Mouse (Mus musculus) hindbrain, postnatal 0 days (tissue): ENCODE results near the gene Gls2. TPM values are rescaled to one million over a fixed set of nuclear protein-coding genes. Genes with fewer than 3 reads are reported as not detected.

ENCODE experiments used
- ATAC-seq: fragments of 200-750 bp; cut with Nextera tagmentation; 2 replicates; pipeline ENCODE4 v1.8.0; 2017; ENCODE audit warnings: mild to moderate bottlenecking, moderate TSS enrichment, moderate library complexity
- DNase-seq: peaks from one replicate; pipeline ENCODE4 v3.0.0-alpha.2; 2015; ENCODE audit warnings: low spot score
- H3K27ac ChIP-seq: fragments of 300-500 bp; sonication (generic); 2 replicates; pipeline ENCODE4 v1.5.1; 2014; ENCODE audit warnings: mild to moderate bottlenecking
- H3K27me3 ChIP-seq: fragments of 300-500 bp; sonication (generic); 2 replicates; pipeline ENCODE4 v1.6.1; 2014; ENCODE audit warnings: low read length, mixed read lengths; ENCODE audit not compliant: insufficient read depth
- H3K36me3 ChIP-seq: fragments of 300-500 bp; sonication (generic); 2 replicates; pipeline ENCODE4 v1.6.1; 2014; ENCODE audit warnings: low read length, mixed read lengths; ENCODE audit not compliant: insufficient read depth
- H3K4me1 ChIP-seq: fragments of 300-500 bp; sonication (generic); 2 replicates; pipeline ENCODE4 v1.6.1; 2014; ENCODE audit warnings: antibody characterized with exemption, low read length, mixed read lengths; ENCODE audit not compliant: insufficient read depth
- H3K4me2 ChIP-seq: fragments of 300-500 bp; sonication (generic); 2 replicates; pipeline ENCODE4 v1.6.1; 2014; ENCODE audit warnings: low read depth, mild to moderate bottlenecking, low read length, moderate library complexity, mixed read lengths
- H3K4me3 ChIP-seq: fragments of 300-500 bp; sonication (generic); 2 replicates; pipeline ENCODE4 v1.5.1; 2014; ENCODE audit warnings: low read length
- H3K9ac ChIP-seq: fragments of 300-500 bp; sonication (generic); replicated peaks from 2 replicates; pipeline ENCODE4 v1.6.1; 2014; ENCODE audit warnings: mild to moderate bottlenecking, low read length, moderate library complexity, mixed read lengths
- H3K9me3 ChIP-seq: fragments of 300-500 bp; sonication (generic); 2 replicates; pipeline ENCODE4 v1.6.1; 2016; ENCODE audit warnings: low read length, mixed read lengths
- CTCF ChIP-seq: IDR thresholded peaks from 2 replicates; pipeline ENCODE4 v1.5.1; 2016; ENCODE audit warnings: antibody characterized with exemption, control low read depth, low read depth
- WGBS: fragments of 180-500 bp; shearing (Covaris S2); extraction: QIAGEN DNeasy Blood & Tissue Kit; methylation state at CpG from one replicate; pipeline ENCODE4 v1.1.7; 2014; 5-methylcytosine and 5-hydroxymethylcytosine counted together
- polyA plus RNA-seq: library from polyadenylated mRNA; unstranded; fragments of >200 nt; fragmentation: Nextera tagmentation; extraction: Ambion mirVana; gene quantifications from 2 replicates; pipeline ENCODE4 v1.2.1, GENCODE M21; 2015
- total RNA-seq: library from RNA; depleted of rRNA; stranded (reverse); fragments of >200 nt; gene quantifications from 2 replicates; pipeline ENCODE4 v1.2.3, GENCODE M21; 2014

Gls2 gene
- total and polyA plus RNA-seq, 2 experiments from 2014 or later: 1.7 to 1.9 TPM

DNA sequence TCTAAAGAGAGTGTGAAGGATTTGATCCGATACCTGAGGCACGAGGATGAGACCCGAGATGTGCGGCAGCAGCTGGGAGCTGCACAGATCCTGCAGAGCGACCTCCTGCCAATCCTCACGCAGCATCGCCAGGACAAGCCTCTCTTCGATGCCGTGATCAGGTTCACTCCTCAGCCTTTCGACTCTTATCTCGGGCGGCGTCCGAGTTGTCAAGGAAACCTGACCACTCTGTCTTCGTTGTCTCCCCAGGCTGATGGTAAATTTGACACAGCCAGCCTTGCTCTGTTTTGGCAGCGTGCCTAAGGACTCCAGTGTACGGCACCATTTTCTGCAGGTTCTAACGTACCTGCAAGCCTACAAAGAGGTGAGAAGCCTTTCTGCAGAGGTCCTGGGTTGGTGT is 45.9 kb downstream of the Gls2 start:
- no peak for DNase-seq
- TF ChIP-seq CTCF: no peak
- no peaks in the 10 kb centered on the region for H3K4me1 ChIP-seq
- WGBS: 91% methylated on average over 18 of the region's 18 CpGs
- no peak overlapping the region for H3K4me3 ChIP-seq
- no peaks in the 10 kb centered on the region for H3K27me3 ChIP-seq
- no peak overlapping the region for H3K9ac ChIP-seq
- peaks cover 19% of the 10 kb centered on the region for H3K36me3 ChIP-seq
- ATAC-seq: no peak
- H3K4me2 ChIP-seq: no peak overlapping the region
- H3K9me3 ChIP-seq: no peaks in the 10 kb centered on the region
- H3K27ac ChIP-seq: no peak overlapping the region

GRCm38 (mm10) chr10:128243252-128243651 is 49.0 kb downstream of the Gls2 start:
- WGBS: 95% methylated on average over 8 of the region's 8 CpGs
- Histone ChIP-seq H3K4me2 (no peak overlapping the region), H3K4me1 (no peaks in the 10 kb centered on the region), H3K36me3 (peaks cover 19% of the 10 kb centered on the region), H3K27ac (no peak overlapping the region), H3K9me3 (no peaks in the 10 kb centered on the region), H3K9ac (no peak overlapping the region), H3K27me3 (no peaks in the 10 kb centered on the region), H3K4me3 (no peak overlapping the region)
- TF ChIP-seq CTCF: no peak
- no peak for ATAC-seq
- no peak for DNase-seq

- 96% methylated on average over 15 of the region's 15 CpGs for WGBS
- Histone ChIP-seq H3K27me3 (no peaks in the 10 kb centered on the region), H3K9ac (no peak overlapping the region), H3K4me2 (no peak overlapping the region), H3K4me1 (no peaks in the 10 kb centered on the region), H3K27ac (no peak overlapping the region), H3K36me3 (peaks cover 19% of the 10 kb centered on the region), H3K9me3 (no peaks in the 10 kb centered on the region), H3K4me3 (no peak overlapping the region)
- TF ChIP-seq CTCF: no peak
- no peak for ATAC-seq
- DNase-seq: no peak
Observed at GRCm38 (mm10) chr10:128244121-128244520, 49.9 kb downstream of the Gls2 start.

GRCm38 (mm10) chr10:128247020-128247732 is 52.9 kb downstream of the Gls2 start:
- Histone ChIP-seq H3K36me3 (peaks cover 30% of the 10 kb centered on the region), H3K27me3 (no peaks in the 10 kb centered on the region), H3K27ac (no peak overlapping the region), H3K9me3 (no peaks in the 10 kb centered on the region), H3K9ac (no peak overlapping the region), H3K4me3 (no peak overlapping the region), H3K4me1 (no peaks in the 10 kb centered on the region), H3K4me2 (no peak overlapping the region)
- peak; percentile 5 for DNase-seq
- 77% methylated on average over 17 of the region's 17 CpGs for WGBS
- ATAC-seq: no peak
- TF ChIP-seq CTCF: no peak

DNA sequence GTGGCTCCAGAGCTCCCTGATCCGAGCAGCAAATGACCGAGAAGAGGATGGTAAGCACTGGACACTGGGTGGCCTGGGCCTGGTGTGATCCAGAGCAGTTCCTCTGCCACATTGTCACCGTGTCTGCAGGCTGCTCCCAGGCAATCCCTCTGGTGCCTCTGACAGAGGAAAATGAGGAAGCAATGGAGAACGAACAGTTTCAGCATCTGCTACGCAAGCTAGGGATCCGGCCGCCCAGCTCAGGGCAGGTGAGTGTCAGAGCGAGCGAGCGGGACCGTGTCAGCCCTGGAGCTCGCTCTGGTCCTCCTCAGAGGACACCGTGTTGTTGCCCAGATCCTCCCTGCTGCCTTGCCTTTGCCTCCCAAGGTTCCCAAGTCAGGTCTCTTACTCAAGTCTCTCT is 56.3 kb downstream of the Gls2 start:
- Histone ChIP-seq H3K9me3 (no peaks in the 10 kb centered on the region), H3K4me1 (no peaks in the 10 kb centered on the region), H3K4me3 (no peak overlapping the region), H3K36me3 (peaks cover 20% of the 10 kb centered on the region), H3K27ac (no peak overlapping the region), H3K9ac (no peak overlapping the region), H3K4me2 (no peak overlapping the region), H3K27me3 (no peaks in the 10 kb centered on the region)
- ATAC-seq: no peak
- no peak for TF ChIP-seq CTCF
- no peak for DNase-seq
- 91% methylated on average over 13 of the region's 13 CpGs for WGBS

DNA sequence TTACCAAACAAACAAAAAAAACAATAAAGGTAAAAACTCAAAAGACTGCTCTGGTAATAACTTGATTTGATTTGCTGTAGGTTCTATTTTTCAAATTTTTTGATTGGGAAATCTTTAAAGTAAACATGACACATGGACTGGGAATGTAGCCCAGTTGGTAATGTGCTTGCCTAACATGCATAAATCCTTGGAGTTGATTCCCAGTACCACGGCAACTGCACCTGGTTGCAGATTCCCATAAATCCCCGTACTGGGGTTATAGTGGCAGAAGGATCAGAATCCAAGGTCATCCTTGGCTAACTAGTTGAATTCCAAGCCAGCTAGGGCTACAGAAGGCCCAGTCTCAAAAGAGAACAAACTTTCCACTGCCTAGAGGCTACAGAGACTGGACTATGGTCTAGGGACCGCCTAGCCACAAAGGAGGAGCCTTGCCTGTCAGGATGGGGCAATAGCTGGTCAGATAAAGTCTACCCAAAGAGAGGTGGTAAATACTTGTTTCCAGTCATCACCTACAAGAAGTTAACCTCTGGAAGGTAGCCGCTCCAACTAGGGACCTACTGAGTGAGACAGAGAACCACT is 59.5 kb downstream of the Gls2 start, which contains the start of gene Apon:
TSS of gene Apon (plus strand) at position 420 of the 579 bp plus-strand sequence.
- no peak for ATAC-seq
- Histone ChIP-seq H3K9me3 (no peaks in the 10 kb centered on the region), H3K27me3 (no peaks in the 10 kb centered on the region), H3K4me1 (no peaks in the 10 kb centered on the region), H3K36me3 (peaks cover 20% of the 10 kb centered on the region), H3K9ac (no peak within 1 kb of the TSS), H3K4me3 (no peak within 1 kb of the TSS), H3K27ac (no peak within 1 kb of the TSS), H3K4me2 (no peak within 1 kb of the TSS)
- WGBS: 79% methylated on average over 4 of the region's 4 CpGs
- TF ChIP-seq CTCF: no peak
- DNase-seq: no peak

GRCm38 (mm10) chr10:128255925-128256324 is 61.7 kb downstream of the Gls2 start:
- TF ChIP-seq CTCF: no peak
- WGBS: 91% methylated on average over 8 of the region's 8 CpGs
- H3K4me1 ChIP-seq: no peaks in the 10 kb centered on the region

More at GRCm38 (mm10) chr10:128255925-128256324, 61.7 kb downstream of the Gls2 start:
- no peak overlapping the region for H3K4me2 ChIP-seq
- no peaks in the 10 kb centered on the region for H3K9me3 ChIP-seq
- no peak for DNase-seq
- no peaks in the 10 kb centered on the region for H3K27me3 ChIP-seq
- no peak overlapping the region for H3K9ac ChIP-seq
- H3K27ac ChIP-seq: no peak overlapping the region
- no peak overlapping the region for H3K4me3 ChIP-seq
- peaks cover 7% of the 10 kb centered on the region for H3K36me3 ChIP-seq
- ATAC-seq: no peak
